Mouse (Mus musculus): ENCODE data around the gene Lemd1. TPM values are rescaled to one million over a fixed set of nuclear protein-coding genes. Genes with fewer than 3 reads are reported as not detected.

Lemd1 gene
- total and polyA plus RNA-seq, 2 experiments, result not detected

DNA sequence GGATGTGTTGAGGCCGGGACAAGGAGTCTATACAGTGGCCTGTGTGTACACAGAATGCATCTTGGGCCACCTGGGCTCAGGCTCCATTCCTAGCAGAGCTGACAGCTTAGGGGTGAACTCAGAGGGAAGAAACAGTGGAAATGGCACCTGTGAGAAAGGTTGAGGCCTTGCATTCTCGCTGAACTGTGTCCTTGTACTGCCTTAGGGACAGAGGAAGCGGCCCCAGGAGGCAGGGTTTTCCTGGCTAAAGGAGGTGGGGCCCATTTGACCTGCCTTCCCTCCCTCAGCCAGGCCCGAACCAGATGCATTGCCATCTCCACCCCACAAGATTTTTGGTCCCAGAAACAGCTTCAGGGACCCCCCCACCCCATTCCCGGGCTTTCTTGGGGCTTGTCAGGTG, 4.5 kb downstream of the Lemd1 start:
- 77% methylated on average over 5 of the region's 5 CpGs for WGBS

DNA sequence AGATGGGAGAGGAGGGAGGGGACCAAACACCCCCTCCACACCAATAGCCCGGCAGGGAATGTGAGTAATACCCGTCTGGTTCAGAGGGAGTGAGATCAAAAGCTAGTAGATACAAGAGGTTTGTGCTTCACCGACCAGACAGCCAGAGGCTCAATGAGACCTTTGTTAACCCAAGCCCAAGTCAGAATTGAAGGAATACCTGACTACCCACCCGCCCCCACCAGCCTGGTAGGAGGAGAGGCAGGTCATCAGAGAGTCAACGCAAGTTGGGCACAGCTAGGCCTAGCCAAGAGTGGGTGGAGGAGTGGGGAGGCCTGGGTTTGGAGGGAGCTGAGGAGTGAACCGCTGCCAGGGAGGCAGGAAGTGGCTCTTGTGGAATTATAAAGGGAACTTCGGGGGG, 5.1 kb downstream of the Lemd1 start:
- Histone ChIP-seq H3K27me3 (ENCODE audit: control insufficient read depth, insufficient read depth, low read length) (peaks cover 9% of the 10 kb centered on the region; the same call in 1 of the 2 replicates), H3K4me1 (ENCODE audit: control insufficient read depth, insufficient read depth, low read length) (no peaks in the 10 kb centered on the region), H3K4me3 (ENCODE audit: insufficient read depth, low read depth, low read length) (no peak overlapping the region), H3K27ac (replicated peaks; ENCODE audit: insufficient read depth, low read depth, low read length) (no peak overlapping the region), H3K9ac (ENCODE audit: low read depth, low read length) (no peak overlapping the region), H3K36me3 (ENCODE audit: control insufficient read depth, insufficient read depth, low read length) (no peaks in the 10 kb centered on the region), H3K79me2 (ENCODE audit: control insufficient read depth, insufficient read depth, low read length) (no peaks in the 10 kb centered on the region)
- DNase-seq (ENCODE audit: extremely low read depth, low read depth, low spot score), result no peak
- TF ChIP-seq CTCF (IDR thresholded peaks at IDR 0.05; ENCODE audit: low read depth, low read length) (no peak), POLR2A (IDR thresholded peaks at IDR 0.05; ENCODE audit: extremely low read depth, insufficient read depth, low read length) (no peak)
- 72% methylated on average over 7 of the region's 7 CpGs for WGBS

More for the DNA sequence above, 4.5 kb downstream of the Lemd1 start:
- Histone ChIP-seq H3K27me3 (ENCODE audit: control insufficient read depth, insufficient read depth, low read length) (peaks cover 16% of the 10 kb centered on the region), H3K79me2 (ENCODE audit: control insufficient read depth, insufficient read depth, low read length) (no peaks in the 10 kb centered on the region), H3K4me3 (ENCODE audit: insufficient read depth, low read depth, low read length) (no peak overlapping the region), H3K27ac (replicated peaks; ENCODE audit: insufficient read depth, low read depth, low read length) (no peak overlapping the region), H3K9ac (ENCODE audit: low read depth, low read length) (no peak overlapping the region), H3K4me1 (ENCODE audit: control insufficient read depth, insufficient read depth, low read length) (no peaks in the 10 kb centered on the region), H3K36me3 (ENCODE audit: control insufficient read depth, insufficient read depth, low read length) (no peaks in the 10 kb centered on the region)
- TF ChIP-seq CTCF (IDR thresholded peaks at IDR 0.05; ENCODE audit: low read depth, low read length) (no peak), POLR2A (IDR thresholded peaks at IDR 0.05; ENCODE audit: extremely low read depth, insufficient read depth, low read length) (no peak)
- DNase-seq (ENCODE audit: extremely low read depth, low read depth, low spot score), result no peak

DNA sequence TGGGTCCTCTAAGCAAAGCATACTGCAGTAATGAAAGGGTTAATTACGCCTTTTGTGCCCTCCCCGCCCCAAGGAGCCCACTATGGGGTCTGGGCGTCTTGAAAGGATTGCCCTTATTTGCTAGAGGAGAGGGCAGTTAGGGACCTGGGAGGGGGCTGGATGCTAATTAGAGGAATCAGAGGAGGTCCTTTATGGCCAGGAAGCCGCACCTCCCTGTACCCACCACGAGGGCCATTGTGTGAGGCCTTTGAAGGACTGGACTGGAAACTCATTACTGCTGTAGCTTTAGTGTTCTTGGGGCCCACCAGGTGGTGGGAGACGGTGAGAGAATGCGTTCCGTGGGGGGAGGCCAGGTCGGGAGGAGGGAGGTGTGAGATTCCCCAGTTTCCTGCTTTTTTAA, 6.4 kb downstream of the Lemd1 start:
- no peak overlapping the region for H3K9ac ChIP-seq (ENCODE audit: low read depth, low read length)
- no peak overlapping the region for H3K27ac ChIP-seq (replicated peaks; ENCODE audit: insufficient read depth, low read depth, low read length)
- WGBS, result 32% methylated on average over 9 of the region's 9 CpGs
- no peaks in the 10 kb centered on the region for H3K79me2 ChIP-seq (ENCODE audit: control insufficient read depth, insufficient read depth, low read length)
- no peaks in the 10 kb centered on the region for H3K36me3 ChIP-seq (ENCODE audit: control insufficient read depth, insufficient read depth, low read length)
- no peak for DNase-seq (ENCODE audit: extremely low read depth, low read depth, low spot score)
- H3K4me3 ChIP-seq (ENCODE audit: insufficient read depth, low read depth, low read length), result no peak overlapping the region
- H3K27me3 ChIP-seq (ENCODE audit: control insufficient read depth, insufficient read depth, low read length), result no peaks in the 10 kb centered on the region
- H3K4me1 ChIP-seq (ENCODE audit: control insufficient read depth, insufficient read depth, low read length), result no peaks in the 10 kb centered on the region
- TF ChIP-seq POLR2A (IDR thresholded peaks at IDR 0.05; ENCODE audit: extremely low read depth, insufficient read depth, low read length), result no peak
- TF ChIP-seq CTCF (IDR thresholded peaks at IDR 0.05; ENCODE audit: low read depth, low read length), result no peak

- no peaks in the 10 kb centered on the region for H3K79me2 ChIP-seq (ENCODE audit: control insufficient read depth, insufficient read depth, low read length)
- no peak overlapping the region for H3K9ac ChIP-seq (ENCODE audit: low read depth, low read length)
- DNase-seq (ENCODE audit: extremely low read depth, low read depth, low spot score), result no peak
- H3K36me3 ChIP-seq (ENCODE audit: control insufficient read depth, insufficient read depth, low read length), result no peaks in the 10 kb centered on the region
- no peak overlapping the region for H3K27ac ChIP-seq (replicated peaks; ENCODE audit: insufficient read depth, low read depth, low read length)
- WGBS, result 87% methylated on average over 16 of the region's 16 CpGs
- H3K27me3 ChIP-seq (ENCODE audit: control insufficient read depth, insufficient read depth, low read length), result no peaks in the 10 kb centered on the region
- TF ChIP-seq CTCF (IDR thresholded peaks at IDR 0.05; ENCODE audit: low read depth, low read length), result no peak
- TF ChIP-seq POLR2A (IDR thresholded peaks at IDR 0.05; ENCODE audit: extremely low read depth, insufficient read depth, low read length), result no peak
- no peak overlapping the region for H3K4me3 ChIP-seq (ENCODE audit: insufficient read depth, low read depth, low read length)
- no peaks in the 10 kb centered on the region for H3K4me1 ChIP-seq (ENCODE audit: control insufficient read depth, insufficient read depth, low read length)
Measured at GRCm38 (mm10) chr1:132198401-132199071, 7.3 kb downstream of the Lemd1 start.

GRCm38 (mm10) chr1:132199244-132199643, 8.0 kb downstream of the Lemd1 start:
- no peaks in the 10 kb centered on the region for H3K27me3 ChIP-seq (ENCODE audit: control insufficient read depth, insufficient read depth, low read length)
- DNase-seq (ENCODE audit: extremely low read depth, low read depth, low spot score), result no peak
- no peak overlapping the region for H3K4me3 ChIP-seq (ENCODE audit: insufficient read depth, low read depth, low read length)
- no peaks in the 10 kb centered on the region for H3K79me2 ChIP-seq (ENCODE audit: control insufficient read depth, insufficient read depth, low read length)
- no peak overlapping the region for H3K9ac ChIP-seq (ENCODE audit: low read depth, low read length)
- 79% methylated on average over 6 of the region's 6 CpGs for WGBS
- TF ChIP-seq POLR2A (IDR thresholded peaks at IDR 0.05; ENCODE audit: extremely low read depth, insufficient read depth, low read length) (no peak), CTCF (IDR thresholded peaks at IDR 0.05; ENCODE audit: low read depth, low read length) (no peak)
- no peaks in the 10 kb centered on the region for H3K4me1 ChIP-seq (ENCODE audit: control insufficient read depth, insufficient read depth, low read length)
- H3K27ac ChIP-seq (replicated peaks; ENCODE audit: insufficient read depth, low read depth, low read length), result no peak overlapping the region
- H3K36me3 ChIP-seq (ENCODE audit: control insufficient read depth, insufficient read depth, low read length), result no peaks in the 10 kb centered on the region

DNA sequence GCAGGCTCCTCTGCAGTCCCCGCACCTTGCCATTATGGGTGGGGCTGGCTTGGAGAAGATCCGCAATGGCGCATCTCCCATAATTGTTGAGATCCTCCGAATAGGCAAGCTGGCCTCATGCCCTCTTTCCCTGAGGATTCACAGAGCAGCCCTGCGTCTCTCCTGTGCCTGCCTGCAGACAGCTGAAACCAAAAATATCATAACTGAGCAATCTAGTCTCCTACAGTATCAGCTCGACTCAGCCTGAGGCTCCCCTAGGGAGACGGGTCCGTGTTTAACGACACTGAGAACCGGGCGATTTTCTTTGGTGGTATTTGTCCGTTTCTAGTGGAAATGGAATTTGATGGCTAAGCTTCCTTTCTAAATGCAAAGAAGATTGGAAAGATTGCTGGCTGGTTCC, 8.7 kb downstream of the Lemd1 start:
- H3K27me3 ChIP-seq (ENCODE audit: control insufficient read depth, insufficient read depth, low read length), result no peaks in the 10 kb centered on the region
- no peaks in the 10 kb centered on the region for H3K4me1 ChIP-seq (ENCODE audit: control insufficient read depth, insufficient read depth, low read length)
- no peak for DNase-seq (ENCODE audit: extremely low read depth, low read depth, low spot score)
- no peaks in the 10 kb centered on the region for H3K36me3 ChIP-seq (ENCODE audit: control insufficient read depth, insufficient read depth, low read length)
- H3K79me2 ChIP-seq (ENCODE audit: control insufficient read depth, insufficient read depth, low read length), result no peaks in the 10 kb centered on the region
- TF ChIP-seq POLR2A (IDR thresholded peaks at IDR 0.05; ENCODE audit: extremely low read depth, insufficient read depth, low read length) (no peak), CTCF (IDR thresholded peaks at IDR 0.05; ENCODE audit: low read depth, low read length) (no peak)
- no peak overlapping the region for H3K4me3 ChIP-seq (ENCODE audit: insufficient read depth, low read depth, low read length)
- H3K9ac ChIP-seq (ENCODE audit: low read depth, low read length), result no peak overlapping the region
- no peak overlapping the region for H3K27ac ChIP-seq (replicated peaks; ENCODE audit: insufficient read depth, low read depth, low read length)
- WGBS, result 24% methylated on average over 12 of the region's 12 CpGs
